Mouse (Mus musculus) neural tube, embryonic 12.5 days (tissue): ENCODE measurements around the gene Wfdc15a. TPM values are rescaled to one million over a fixed set of nuclear protein-coding genes. Genes with fewer than 3 reads are reported as not detected.

Source experiments
- ATAC-seq: fragments of 200-750 bp; cut with Nextera tagmentation; 2 replicates; pipeline ENCODE4 v1.8.0; 2017; ENCODE audit warnings: low read depth, mild to moderate bottlenecking, moderate TSS enrichment, moderate library complexity; ENCODE audit not compliant: low FRiP score
- H3K27ac ChIP-seq: fragments of 300-500 bp; sonication (generic); 2 replicates; pipeline ENCODE4 v1.5.1; 2016
- H3K27me3 ChIP-seq: fragments of 300-500 bp; sonication (generic); replicated peaks from 2 replicates; pipeline ENCODE4 v1.6.1; 2016; ENCODE audit warnings: mild to moderate bottlenecking
- H3K36me3 ChIP-seq: fragments of 300-500 bp; sonication (generic); 2 replicates; pipeline ENCODE4 v1.6.1; 2016; ENCODE audit warnings: mild to moderate bottlenecking
- H3K4me1 ChIP-seq: fragments of 300-500 bp; sonication (generic); 2 replicates; pipeline ENCODE4 v1.6.1; 2016
- H3K4me2 ChIP-seq: fragments of 300-500 bp; sonication (generic); replicated peaks from 2 replicates; pipeline ENCODE4 v1.6.1; 2016; ENCODE audit warnings: mild to moderate bottlenecking
- H3K4me3 ChIP-seq: fragments of 300-500 bp; sonication (generic); 2 replicates; pipeline ENCODE4 v1.5.1; 2016
- H3K9ac ChIP-seq: fragments of 300-500 bp; sonication (generic); 2 replicates; pipeline ENCODE4 v1.6.1; 2016; ENCODE audit warnings: mild to moderate bottlenecking
- H3K9me3 ChIP-seq: fragments of 300-500 bp; sonication (generic); 2 replicates; pipeline ENCODE4 v1.6.1; 2016; ENCODE audit warnings: mild to moderate bottlenecking
- WGBS: fragments of 180-500 bp; shearing (Covaris S2); methylation state at CpG from one replicate; pipeline ENCODE4 v1.1.7; 2016; 5-methylcytosine and 5-hydroxymethylcytosine counted together
- polyA plus RNA-seq: library from polyadenylated mRNA; unstranded; fragments of >200 nt; fragmentation: Nextera tagmentation; extraction: Ambion mirVana; gene quantifications from 2 replicates; pipeline ENCODE4 v1.2.1, GENCODE M21; 2016

Wfdc15a gene
- polyA plus RNA-seq, 1 experiment from 2014 or later = not detected

DNA sequence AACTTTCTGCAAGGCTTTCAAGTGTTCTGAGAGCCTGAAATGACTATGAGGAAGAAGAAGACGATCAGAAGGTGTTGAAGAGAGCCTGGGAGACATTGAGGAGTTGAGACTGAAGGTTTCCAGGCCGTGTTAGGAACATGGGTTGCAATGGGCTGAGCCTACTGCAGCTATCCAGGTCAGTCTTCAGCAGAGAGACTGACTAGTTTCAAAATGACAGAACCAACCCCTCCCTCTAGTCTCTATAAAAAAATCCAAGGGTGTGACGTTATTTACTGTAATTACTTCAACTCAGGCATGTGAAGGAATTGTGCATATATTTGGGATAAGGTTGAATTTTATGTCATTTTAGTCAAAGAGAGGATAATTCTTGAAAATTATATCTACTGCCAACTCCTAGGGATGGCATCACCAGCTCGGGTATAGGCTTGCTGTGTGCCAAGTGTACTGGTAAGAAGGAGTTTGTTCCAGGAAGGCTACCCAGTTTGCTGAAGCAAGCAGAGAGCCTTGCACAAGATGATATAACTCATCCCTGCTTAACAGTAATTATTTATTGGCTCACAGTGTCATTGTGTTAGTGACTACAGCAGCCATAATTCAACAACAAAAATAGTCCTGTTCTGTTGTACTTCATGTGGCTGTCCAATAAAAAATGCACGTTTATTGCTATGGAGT lies 4.8 kb downstream of the Wfdc15a start:
- Histone ChIP-seq H3K9ac (no peak overlapping the region), H3K4me1 (no peaks in the 10 kb centered on the region), H3K36me3 (no peaks in the 10 kb centered on the region), H3K9me3 (no peaks in the 10 kb centered on the region), H3K27me3 (no peaks in the 10 kb centered on the region), H3K4me2 (no peak overlapping the region), H3K4me3 (no peak overlapping the region), H3K27ac (no peak overlapping the region)
- WGBS = 85% methylated on average over 5 of the region's 5 CpGs
- no peak for ATAC-seq

DNA sequence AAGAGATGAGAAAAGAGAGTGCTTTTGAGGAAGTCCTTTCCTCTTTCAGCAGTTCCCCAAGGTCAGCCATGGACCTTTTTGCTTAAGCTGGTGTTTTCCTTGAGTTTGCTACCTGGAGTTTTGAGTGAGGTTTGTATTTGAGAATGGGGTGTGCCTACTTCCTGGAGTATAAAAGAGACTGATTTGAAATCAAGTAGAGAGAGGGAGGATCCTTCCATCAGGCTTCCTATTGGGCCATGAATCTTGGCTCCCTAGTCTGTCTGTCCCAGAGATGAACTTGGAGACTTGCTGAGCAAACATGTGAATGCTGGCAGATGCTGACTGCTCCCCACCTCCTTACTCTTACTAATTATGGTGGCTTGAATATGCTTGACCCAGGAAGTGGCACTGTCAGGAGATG lies 7.7 kb downstream of the Wfdc15a start:
- Histone ChIP-seq H3K9me3 (no peaks in the 10 kb centered on the region), H3K4me2 (no peak overlapping the region), H3K27ac (no peak overlapping the region), H3K9ac (no peak overlapping the region), H3K4me3 (no peak overlapping the region), H3K36me3 (no peaks in the 10 kb centered on the region), H3K27me3 (no peaks in the 10 kb centered on the region), H3K4me1 (no peaks in the 10 kb centered on the region)
- ATAC-seq = no peak

DNA sequence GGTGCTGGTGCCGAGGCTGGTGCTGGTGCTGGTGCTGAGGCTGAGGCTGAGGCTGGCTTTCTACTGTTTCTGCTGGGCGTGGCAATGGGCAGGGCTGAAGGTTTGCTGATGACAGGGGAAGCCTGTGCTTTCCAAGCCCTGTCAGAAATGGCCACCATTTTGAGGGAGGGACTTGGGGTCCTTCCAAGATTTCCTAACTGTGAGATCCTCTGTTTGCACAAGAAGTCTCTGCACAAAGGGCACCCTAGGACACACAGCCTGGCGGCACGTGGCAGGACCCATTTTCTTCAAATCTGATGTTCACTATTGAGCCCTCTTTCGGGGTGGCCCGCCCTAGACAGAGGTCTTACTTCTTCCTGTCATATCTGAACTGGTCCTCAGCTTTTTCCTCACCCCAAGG lies 9.4 kb downstream of the Wfdc15a start, which contains the start of gene Wfdc12:
Wfdc12 (minus strand) TSS at position 33 of the 400 bp plus-strand sequence.
- no peak within 1 kb of the TSS for H3K4me2 ChIP-seq
- H3K4me1 ChIP-seq = no peaks in the 10 kb centered on the region
- no peak within 1 kb of the TSS for H3K27ac ChIP-seq
- H3K36me3 ChIP-seq = no peaks in the 10 kb centered on the region
- no peaks in the 10 kb centered on the region for H3K9me3 ChIP-seq
- H3K9ac ChIP-seq = no peak within 1 kb of the TSS
- H3K27me3 ChIP-seq = no peaks in the 10 kb centered on the region
- 89% methylated on average over 6 of the region's 6 CpGs for WGBS
- no peak within 1 kb of the TSS for H3K4me3 ChIP-seq
- no peak for ATAC-seq

DNA sequence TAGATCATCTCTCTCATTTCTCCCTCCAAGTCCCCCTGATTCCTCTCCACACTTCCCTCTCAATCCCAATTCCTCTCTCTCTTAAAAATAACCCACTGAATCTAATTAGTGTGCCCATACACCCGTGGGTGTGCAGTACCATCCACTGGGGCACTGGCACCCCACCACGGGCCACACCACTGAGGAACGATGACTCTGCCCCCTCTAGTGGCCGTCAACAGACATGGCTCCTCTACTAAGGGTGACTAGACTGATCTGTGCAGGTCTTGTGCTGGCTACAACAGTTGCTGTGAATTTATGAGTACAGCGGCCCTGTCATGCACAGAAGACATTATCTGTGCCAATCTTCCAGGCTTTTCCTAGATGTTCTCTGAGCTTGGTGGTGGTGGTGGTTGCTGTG lies 11.2 kb downstream of the Wfdc15a start:
- H3K9me3 ChIP-seq = no peaks in the 10 kb centered on the region
- no peak overlapping the region for H3K4me3 ChIP-seq
- H3K4me2 ChIP-seq = no peak overlapping the region
- H3K36me3 ChIP-seq = no peaks in the 10 kb centered on the region
- H3K27ac ChIP-seq = no peak overlapping the region
- no peak overlapping the region for H3K9ac ChIP-seq
- ATAC-seq = no peak
- H3K4me1 ChIP-seq = no peaks in the 10 kb centered on the region
- 33% methylated on average over 5 of the region's 5 CpGs for WGBS
- no peaks in the 10 kb centered on the region for H3K27me3 ChIP-seq

DNA sequence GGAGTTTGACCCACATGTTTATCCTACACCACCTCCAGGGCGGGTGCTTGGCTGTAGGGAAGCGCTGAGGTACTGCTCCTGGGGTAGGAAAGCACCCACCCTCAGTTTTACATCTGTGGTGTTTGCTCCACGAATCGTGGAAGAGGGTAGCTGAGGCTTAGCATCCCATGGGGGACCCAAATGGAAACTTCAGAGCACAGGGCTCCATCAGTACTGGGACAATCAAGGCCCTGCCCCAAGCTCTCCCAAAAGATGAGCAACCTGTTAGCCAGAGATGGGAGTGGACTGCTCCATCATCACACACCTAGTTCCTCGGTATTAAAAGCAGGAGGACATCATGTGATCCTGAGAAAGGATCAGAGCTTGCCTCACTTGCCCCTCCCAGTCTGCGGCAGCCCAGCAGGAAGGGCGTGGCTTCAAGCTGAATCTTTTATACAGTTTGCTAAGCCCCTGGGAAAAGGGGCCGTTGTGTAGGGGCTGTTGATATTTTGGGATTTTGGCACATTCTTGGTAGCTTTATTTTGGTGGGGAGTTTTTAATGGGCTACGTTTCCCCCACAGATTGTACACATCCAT lies 15.7 kb downstream of the Wfdc15a start:
- Histone ChIP-seq H3K36me3 (no peaks in the 10 kb centered on the region), H3K4me3 (no peak overlapping the region), H3K27ac (no peak overlapping the region), H3K9me3 (no peaks in the 10 kb centered on the region), H3K4me2 (no peak overlapping the region), H3K27me3 (no peaks in the 10 kb centered on the region), H3K9ac (no peak overlapping the region), H3K4me1 (no peaks in the 10 kb centered on the region)
- WGBS = 49% methylated on average over 9 of the region's 9 CpGs
- no peak for ATAC-seq

DNA sequence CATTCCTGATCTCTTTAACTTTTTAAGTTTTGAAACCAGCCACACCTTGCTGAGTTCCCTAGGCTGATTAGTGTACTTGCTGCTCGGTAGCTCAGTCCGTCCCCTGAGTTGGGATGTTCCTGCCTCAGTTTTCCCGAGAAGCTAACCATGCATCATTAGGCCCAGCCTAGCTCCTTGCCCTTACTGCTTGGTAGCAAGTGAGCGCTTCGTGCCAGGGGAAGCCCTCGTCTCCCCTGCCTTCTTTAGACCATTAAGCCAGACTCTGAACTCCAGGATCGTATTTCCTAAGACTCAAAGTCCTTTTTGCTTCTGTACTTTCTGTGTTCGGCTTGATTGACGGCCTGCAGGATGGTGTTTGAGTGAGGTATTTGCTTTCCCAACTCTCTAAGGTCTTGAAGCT lies 16.6 kb downstream of the Wfdc15a start:
- Histone ChIP-seq H3K9me3 (no peaks in the 10 kb centered on the region), H3K4me1 (no peaks in the 10 kb centered on the region), H3K27ac (no peak overlapping the region), H3K27me3 (peaks cover 3% of the 10 kb centered on the region; the same call in 1 of the 2 replicates), H3K4me2 (no peak overlapping the region), H3K9ac (no peak overlapping the region), H3K4me3 (no peak overlapping the region), H3K36me3 (no peaks in the 10 kb centered on the region)
- ATAC-seq = no peak
- WGBS = 79% methylated on average over 9 of the region's 9 CpGs

DNA sequence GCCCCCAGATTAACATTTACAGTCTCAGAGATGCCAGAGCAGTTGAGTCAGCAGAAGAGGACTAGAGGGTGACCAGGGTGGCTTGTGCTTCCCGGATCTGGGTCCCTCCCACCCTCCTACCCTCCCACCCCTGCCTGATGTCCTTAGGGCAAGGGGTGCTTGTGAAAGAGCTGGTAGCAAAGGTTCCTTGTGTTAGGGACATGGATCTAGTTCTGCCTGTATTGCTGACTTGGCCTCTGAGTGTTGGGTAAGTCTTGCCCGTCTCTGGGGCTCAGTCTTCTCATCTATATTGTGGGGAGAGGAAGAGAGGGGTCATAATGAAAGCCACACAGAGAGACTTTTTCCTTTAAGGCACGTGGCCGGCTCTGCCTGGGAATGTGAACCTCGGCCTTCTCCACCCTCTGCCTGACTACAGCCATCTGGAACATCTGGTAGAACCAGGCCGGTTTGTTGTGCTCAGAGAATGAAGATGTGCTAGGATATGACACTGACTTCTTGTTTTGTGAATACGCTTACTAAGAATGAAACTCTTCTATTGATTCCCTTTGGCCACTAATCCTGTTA lies 17.2 kb downstream of the Wfdc15a start, which contains the start of gene Wfdc5:
Wfdc5 (minus strand) TSS at position 51 of the 564 bp plus-strand sequence.
- H3K4me1 ChIP-seq = no peaks in the 10 kb centered on the region
- no peak within 1 kb of the TSS for H3K4me3 ChIP-seq
- H3K9me3 ChIP-seq = no peaks in the 10 kb centered on the region
- H3K9ac ChIP-seq = no peak within 1 kb of the TSS
- no peak within 1 kb of the TSS for H3K4me2 ChIP-seq
- ATAC-seq = no peak
- no peaks in the 10 kb centered on the region for H3K36me3 ChIP-seq
- H3K27ac ChIP-seq = no peak within 1 kb of the TSS
- peaks cover 3% of the 10 kb centered on the region; the same call in 1 of the 2 replicates for H3K27me3 ChIP-seq
- WGBS = 84% methylated on average over 7 of the region's 7 CpGs

DNA sequence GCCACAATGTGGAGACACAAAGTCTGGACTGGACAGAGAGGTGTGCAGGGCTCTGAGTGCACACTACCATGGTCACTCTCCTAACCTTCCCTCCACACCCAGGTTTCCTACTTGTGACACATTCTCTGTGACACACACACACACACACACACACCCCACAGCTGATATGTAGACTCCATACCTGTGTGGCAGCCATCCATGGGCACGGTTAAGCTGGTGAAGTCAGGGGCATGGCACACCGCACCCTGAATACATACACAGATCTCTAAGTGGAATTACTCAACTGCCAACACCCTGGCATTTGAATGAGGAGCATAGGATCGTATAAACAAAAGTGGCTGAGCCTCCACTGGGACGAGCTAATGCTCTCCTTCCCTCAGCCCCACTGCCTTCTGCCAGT lies 19.2 kb downstream of the Wfdc15a start:
- WGBS = 91% methylated on average over 4 of the region's 4 CpGs
- no peak for ATAC-seq
- no peak overlapping the region for H3K4me3 ChIP-seq
- H3K9me3 ChIP-seq = no peaks in the 10 kb centered on the region
- H3K4me1 ChIP-seq = no peaks in the 10 kb centered on the region
- H3K4me2 ChIP-seq = no peak overlapping the region
- H3K36me3 ChIP-seq = no peaks in the 10 kb centered on the region
- H3K9ac ChIP-seq = no peak overlapping the region
- H3K27me3 ChIP-seq = peaks cover 3% of the 10 kb centered on the region; the same call in 1 of the 2 replicates
- H3K27ac ChIP-seq = no peak overlapping the region

DNA sequence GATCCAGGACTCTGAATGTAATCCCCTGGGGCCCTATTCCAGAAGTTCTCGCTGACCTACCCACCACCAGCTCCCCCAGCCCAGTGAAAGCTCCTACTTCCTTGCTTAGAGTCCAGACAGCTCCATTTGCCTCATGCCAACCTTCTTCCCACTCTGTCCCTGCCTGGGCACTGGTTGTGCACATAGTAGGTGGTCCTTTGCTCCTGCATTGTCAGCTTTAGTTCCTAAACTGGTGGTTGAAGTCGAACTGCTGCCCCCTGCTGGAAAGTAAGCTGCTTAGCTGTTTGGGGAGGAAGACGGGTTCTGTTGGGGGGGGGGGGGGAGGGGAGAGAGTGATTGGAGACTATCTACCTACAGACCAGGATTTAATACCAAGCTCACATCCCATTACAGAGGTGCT lies 19.8 kb downstream of the Wfdc15a start:
- 44% methylated on average over 3 of the region's 3 CpGs for WGBS
- no peaks in the 10 kb centered on the region for H3K36me3 ChIP-seq
- H3K4me3 ChIP-seq = no peak overlapping the region
- H3K9ac ChIP-seq = no peak overlapping the region
- H3K9me3 ChIP-seq = no peaks in the 10 kb centered on the region
- ATAC-seq = no peak
- no peak overlapping the region for H3K4me2 ChIP-seq
- no peaks in the 10 kb centered on the region for H3K4me1 ChIP-seq
- no peak overlapping the region for H3K27ac ChIP-seq
- peaks cover 3% of the 10 kb centered on the region; the same call in 1 of the 2 replicates for H3K27me3 ChIP-seq

DNA sequence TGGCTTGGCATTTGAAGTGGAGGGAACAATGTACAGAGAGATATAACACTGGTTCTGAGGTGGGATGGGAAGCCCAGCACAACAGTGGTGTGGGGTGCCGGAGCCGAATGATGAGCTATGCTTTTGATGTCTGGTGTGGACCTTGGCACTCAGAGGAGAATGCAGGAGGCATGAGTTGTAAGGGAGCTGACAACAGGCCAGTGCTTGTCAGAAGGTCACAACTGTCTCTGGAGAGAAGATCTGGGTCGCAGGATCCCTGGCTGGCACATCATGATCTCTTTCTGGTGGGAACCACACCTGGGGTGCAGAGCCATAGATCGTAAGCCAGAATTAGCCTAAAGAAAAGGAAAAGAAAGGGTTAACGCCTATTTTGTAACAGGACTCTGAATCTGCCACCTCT lies 22.1 kb downstream of the Wfdc15a start:
- H3K9ac ChIP-seq = no peak overlapping the region
- peaks cover 12% of the 10 kb centered on the region; the same call in 1 of the 2 replicates for H3K27me3 ChIP-seq
- no peak for ATAC-seq
- no peak overlapping the region for H3K4me3 ChIP-seq
- H3K27ac ChIP-seq = no peak overlapping the region
- H3K36me3 ChIP-seq = no peaks in the 10 kb centered on the region
- 84% methylated on average over 5 of the region's 5 CpGs for WGBS
- no peaks in the 10 kb centered on the region for H3K9me3 ChIP-seq
- no peak overlapping the region for H3K4me2 ChIP-seq
- no peaks in the 10 kb centered on the region for H3K4me1 ChIP-seq

DNA sequence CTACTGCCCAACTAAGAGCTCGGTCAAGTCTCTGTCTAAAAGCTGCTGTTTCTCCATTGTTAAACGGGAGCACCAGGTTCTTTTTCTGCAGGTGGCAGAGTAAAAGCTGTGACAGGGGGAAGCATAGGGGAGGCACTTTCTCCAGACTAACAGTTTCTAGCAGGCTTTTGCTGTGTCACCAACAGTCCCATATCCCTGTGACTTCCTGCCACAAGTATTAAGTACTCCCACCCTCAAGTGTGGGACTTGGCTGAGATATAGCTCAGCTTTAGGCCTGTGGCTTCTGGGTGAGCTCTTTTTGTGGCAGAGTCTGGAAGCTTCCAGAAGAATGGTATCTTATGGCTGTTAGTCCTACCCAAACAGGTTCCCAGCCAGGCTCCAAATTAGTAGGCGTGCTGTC lies 24.1 kb downstream of the Wfdc15a start:
- H3K27ac ChIP-seq = no peak overlapping the region
- WGBS = 86% methylated on average over 3 of the region's 3 CpGs
- no peaks in the 10 kb centered on the region for H3K36me3 ChIP-seq
- no peak overlapping the region for H3K9ac ChIP-seq
- no peak overlapping the region for H3K4me2 ChIP-seq
- peaks cover 9% of the 10 kb centered on the region for H3K4me1 ChIP-seq
- no peaks in the 10 kb centered on the region for H3K9me3 ChIP-seq
- peaks cover 26% of the 10 kb centered on the region for H3K27me3 ChIP-seq
- no peak for ATAC-seq
- no peak overlapping the region for H3K4me3 ChIP-seq

DNA sequence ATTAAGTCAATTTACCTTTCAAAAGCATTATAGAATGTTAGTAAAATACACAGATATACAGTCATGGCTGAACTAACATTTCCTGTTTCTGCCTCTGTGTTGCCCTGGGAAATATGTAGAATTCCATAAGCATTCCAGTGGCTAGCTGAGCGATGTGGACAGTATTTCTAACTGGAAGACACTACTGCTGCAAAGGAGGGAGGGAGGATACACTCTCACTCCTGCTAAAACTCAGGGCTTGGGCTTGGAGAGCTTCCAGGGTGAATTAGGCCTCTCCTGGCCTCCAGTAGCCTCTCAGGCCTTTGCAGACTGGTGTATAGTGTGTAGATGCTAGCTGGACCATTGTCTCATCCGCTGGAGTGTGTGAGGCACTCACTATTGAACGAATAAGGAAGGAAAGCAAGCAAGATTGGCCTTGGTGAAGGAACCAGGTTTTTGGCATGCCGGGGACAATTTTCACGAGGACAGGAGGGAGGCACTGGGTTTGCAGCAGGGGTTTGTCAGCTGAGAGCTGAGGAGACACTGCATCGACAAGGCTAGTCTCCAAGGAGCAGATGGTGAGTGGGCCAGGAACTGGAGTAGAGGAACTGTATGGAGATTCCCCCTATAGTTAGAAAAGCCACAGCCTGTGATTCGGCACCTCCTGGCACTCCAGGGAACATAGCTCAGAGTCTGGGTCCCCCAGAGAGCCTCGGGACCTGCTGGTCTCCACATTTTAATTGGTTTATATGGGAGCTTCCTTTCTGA lies 25.1 kb downstream of the Wfdc15a start:
- no peak overlapping the region for H3K4me3 ChIP-seq
- no peak overlapping the region for H3K9ac ChIP-seq
- peaks cover 16% of the 10 kb centered on the region for H3K4me1 ChIP-seq
- no peaks in the 10 kb centered on the region for H3K9me3 ChIP-seq
- no peak overlapping the region for H3K4me2 ChIP-seq
- H3K27me3 ChIP-seq = peaks cover 36% of the 10 kb centered on the region
- 77% methylated on average over 8 of the region's 8 CpGs for WGBS
- ATAC-seq = no peak
- no peak overlapping the region for H3K27ac ChIP-seq
- H3K36me3 ChIP-seq = no peaks in the 10 kb centered on the region
